Mouse (Mus musculus): ENCODE data around the gene Ankrd61.

The Ankrd61 gene

GRCm38 (mm10) chr5:143893396-143893795 is 4.1 kb downstream of the Ankrd61 start:
- no peak for DNase-seq (ENCODE audit: low read depth, low spot score)

GRCm38 (mm10) chr5:143892255-143892886 is 5.1 kb downstream of the Ankrd61 start:
- DNase-seq (ENCODE audit: low read depth, low spot score) = no peak

DNA sequence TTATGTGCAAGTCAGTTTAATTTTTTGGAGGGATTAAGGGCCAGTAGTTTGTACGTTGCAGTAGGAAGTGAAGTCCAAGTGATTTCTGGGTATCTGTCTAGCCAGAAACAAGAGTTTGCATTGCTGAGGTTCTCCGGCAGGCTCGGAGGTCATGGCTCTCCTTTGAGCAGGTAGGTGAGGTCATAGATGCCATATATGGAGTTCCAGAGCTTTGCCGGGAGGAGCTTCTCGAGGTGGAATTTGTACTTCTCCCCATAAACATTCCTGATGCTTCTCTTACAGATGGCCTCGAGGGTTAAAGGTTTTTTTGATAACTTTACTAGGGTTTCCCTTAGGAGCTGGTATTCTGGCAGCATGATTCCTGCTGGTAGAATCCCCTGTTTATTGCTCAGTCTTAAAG is 6.7 kb downstream of the Ankrd61 start:
- no peak for DNase-seq (ENCODE audit: low read depth, low spot score)

DNA sequence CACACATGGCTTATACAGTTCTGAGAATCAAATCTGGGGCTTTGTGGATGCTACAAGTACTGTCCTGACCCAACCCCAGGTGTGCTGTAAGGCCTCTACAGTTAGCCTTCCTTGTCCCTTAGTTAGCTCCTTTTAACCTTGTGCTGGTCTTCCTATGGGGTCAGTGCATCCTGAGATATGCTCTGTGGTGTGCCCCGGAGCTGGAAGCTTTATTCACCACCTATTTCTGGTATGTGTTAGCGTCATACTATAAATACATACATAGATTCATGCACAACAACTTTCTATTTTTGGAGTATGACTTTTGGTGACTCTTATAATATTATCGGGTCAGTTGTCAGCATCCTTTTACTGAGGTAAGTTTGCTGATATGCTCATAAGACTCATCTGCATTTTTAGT is 12.2 kb downstream of the Ankrd61 start:
- no peak for DNase-seq (ENCODE audit: low read depth, low spot score)

- no peak for DNase-seq (ENCODE audit: low read depth, low spot score)
These were observed 22.9 kb downstream of the Ankrd61 start for GRCm38 (mm10) chr5:143874571-143874970.

- DNase-seq (ENCODE audit: low read depth, low spot score) = no peak
These were observed 25.8 kb downstream of the Ankrd61 start for GRCm38 (mm10) chr5:143871547-143872169.

Data from skeletal muscle tissue, adult 2 months (tissue).